Mouse (Mus musculus) midbrain, embryonic 13.5 days (tissue): ENCODE results near the gene Xrn2. TPM values are rescaled to one million over a fixed set of nuclear protein-coding genes. Genes with fewer than 3 reads are reported as not detected.

Experiments used
- ATAC-seq: fragments of 200-750 bp; cut with Nextera tagmentation; 2 replicates; pipeline ENCODE4 v1.8.0; 2017; ENCODE audit warnings: mild to moderate bottlenecking, moderate TSS enrichment, moderate library complexity
- H3K27ac ChIP-seq: fragments of 300-500 bp; sonication (generic); 2 replicates; pipeline ENCODE4 v1.5.1; 2015; ENCODE audit warnings: inconsistent platforms, mild to moderate bottlenecking, moderate library complexity
- H3K27me3 ChIP-seq: fragments of 300-500 bp; sonication (generic); 2 replicates; pipeline ENCODE4 v1.6.1; 2015; ENCODE audit warnings: mild to moderate bottlenecking, inconsistent platforms
- H3K36me3 ChIP-seq: fragments of 300-500 bp; sonication (generic); 2 replicates; pipeline ENCODE4 v1.6.1; 2015; ENCODE audit warnings: mild to moderate bottlenecking, inconsistent platforms
- H3K4me1 ChIP-seq: fragments of 300-500 bp; sonication (generic); replicated peaks from 2 replicates; pipeline ENCODE4 v1.6.1; 2015; ENCODE audit warnings: inconsistent platforms
- H3K4me2 ChIP-seq: fragments of 300-500 bp; sonication (generic); replicated peaks from 2 replicates; pipeline ENCODE4 v1.6.1; 2015; ENCODE audit warnings: moderate library complexity, mild to moderate bottlenecking, inconsistent platforms
- H3K4me3 ChIP-seq: fragments of 300-500 bp; sonication (generic); replicated peaks from 2 replicates; pipeline ENCODE4 v1.5.1; 2015; ENCODE audit warnings: mild to moderate bottlenecking, inconsistent platforms
- H3K9ac ChIP-seq: fragments of 300-500 bp; sonication (generic); replicated peaks from 2 replicates; pipeline ENCODE4 v1.6.1; 2015; ENCODE audit warnings: mild to moderate bottlenecking, inconsistent platforms
- H3K9me3 ChIP-seq: fragments of 300-500 bp; sonication (generic); 2 replicates; pipeline ENCODE4 v1.6.1; 2016; ENCODE audit warnings: mild to moderate bottlenecking, inconsistent platforms
- WGBS: fragments of 180-500 bp; shearing (Covaris S2); methylation state at CpG from one replicate; pipeline ENCODE4 v1.1.7; 2015; 5-methylcytosine and 5-hydroxymethylcytosine counted together
- polyA plus RNA-seq: library from polyadenylated mRNA; unstranded; fragments of >200 nt; fragmentation: Nextera tagmentation; extraction: Ambion mirVana; gene quantifications from 2 replicates; pipeline ENCODE4 v1.2.1, GENCODE M21; 2015

Xrn2 gene
- polyA plus RNA-seq, 1 experiment from 2014 or later: 78.8 TPM

GRCm38 (mm10) chr2:147127366-147127765 is 114.6 kb downstream of the Xrn2 start:
- Histone ChIP-seq H3K9me3 (no peaks in the 10 kb centered on the region), H3K4me2 (no peak overlapping the region), H3K4me3 (no peak overlapping the region), H3K4me1 (no peaks in the 10 kb centered on the region), H3K36me3 (no peaks in the 10 kb centered on the region), H3K9ac (no peak overlapping the region), H3K27me3 (no peaks in the 10 kb centered on the region), H3K27ac (no peak overlapping the region)
- ATAC-seq: no peak
- 83% methylated on average over 6 of the region's 6 CpGs for WGBS

Other genes starting within 250 kb of the Xrn2 start
- 33.5 and 34.9 TPM in 2 replicates for gene Kiz, start 157.1 kb upstream of the Xrn2 start, polyA plus RNA-seq
- gene Nkx2-4, start 72.4 kb downstream of the Xrn2 start, polyA plus RNA-seq: 0.77 and 1.7 TPM in 2 replicates
- gene Nkx2-2, start 181.2 kb downstream of the Xrn2 start, polyA plus RNA-seq: 8.7 and 10.5 TPM in 2 replicates